12 mouse cellular contexts compared by ENCODE assay signal in genomic region chr2:167233009-167233335, GRCm38 (mm10). TPM values are rescaled to one million over a fixed set of nuclear protein-coding genes. Genes with fewer than 3 reads are reported as not detected.
"Had no signal": no experiment of that assay in that cellular context is flagged by ENCODE, and none has a peak within 500 bp of the region (broad histone marks: within the 10 kb centered on the region; RNA-seq: fewer than 3 reads in every experiment).

No protein-coding gene starts in this region.

- H3K4me1 ChIP-seq: neural tube, embryonic 12.5 days had no signal

- H3K9ac ChIP-seq: liver, embryonic 13.5 days; liver, postnatal 0 days; lung, embryonic 15.5 days; neural tube, embryonic 12.5 days had no signal

- H3K36me3 ChIP-seq: liver, embryonic 13.5 days; lung, embryonic 15.5 days; neural tube, embryonic 12.5 days had no signal

- H3K4me3 ChIP-seq: left cerebral cortex, adult 2 months; liver, embryonic 13.5 days; lung, embryonic 15.5 days; neural tube, embryonic 12.5 days had no signal

- DNase-seq: liver; liver, embryonic 13.5 days; liver, postnatal 0 days; lung, postnatal 36 days; midbrain, embryonic 14.5 days; thymus, adult 18-20 months; thymus, postnatal 14 days had no signal

- H3K27me3 ChIP-seq: lung, embryonic 15.5 days; neural tube, embryonic 12.5 days had no signal

- H3K4me2 ChIP-seq: liver, embryonic 13.5 days; lung, embryonic 15.5 days; neural tube, embryonic 12.5 days had no signal

- H3K9me3 ChIP-seq: liver, embryonic 13.5 days; lung, embryonic 15.5 days; neural tube, embryonic 12.5 days had no signal

- H3K27ac ChIP-seq: left cerebral cortex, adult 2 months; liver, embryonic 13.5 days; neural tube, embryonic 12.5 days had no signal

RNA-seq across cellular contexts. Expression of gene Ptgis, which starts 7.4 kb away (rescaled TPM):
- total RNA-seq: megakaryocyte progenitor cell, adult 5-6 weeks; neutrophil, adult 5-6 weeks had no signal
